Mouse (Mus musculus) layer of hippocampus, postnatal 25 days (tissue): ENCODE results near the gene Ubtd1. TPM values are rescaled to one million over a fixed set of nuclear protein-coding genes. Genes with fewer than 3 reads are reported as not detected.
A peak's percentile ranks its signal among the peaks of the same experiment; 100 is the strongest.

Experiments used
- DNase-seq, 2 experiments: peaks; one replicate each; pipeline ENCODE4 v3.0.0; 2022; ENCODE audit warnings: mixed read lengths in 2 of 2, low spot score in 1 of 2; ENCODE audit errors: extremely low spot score in 1 of 2
- total RNA-seq, 2 experiments: library from RNA; stranded (reverse); gene quantifications; 2 replicates each; pipeline ENCODE4 v1.2.3; 2021

Ubtd1 gene
- total RNA-seq, 2 experiments from 2014 or later: 13.7 to 14.0 TPM

GRCm38 (mm10) chr19:42017399-42018247 lies 36.1 kb downstream of the Ubtd1 start:
- peak; percentile 19 to 24 for DNase-seq

DNA sequence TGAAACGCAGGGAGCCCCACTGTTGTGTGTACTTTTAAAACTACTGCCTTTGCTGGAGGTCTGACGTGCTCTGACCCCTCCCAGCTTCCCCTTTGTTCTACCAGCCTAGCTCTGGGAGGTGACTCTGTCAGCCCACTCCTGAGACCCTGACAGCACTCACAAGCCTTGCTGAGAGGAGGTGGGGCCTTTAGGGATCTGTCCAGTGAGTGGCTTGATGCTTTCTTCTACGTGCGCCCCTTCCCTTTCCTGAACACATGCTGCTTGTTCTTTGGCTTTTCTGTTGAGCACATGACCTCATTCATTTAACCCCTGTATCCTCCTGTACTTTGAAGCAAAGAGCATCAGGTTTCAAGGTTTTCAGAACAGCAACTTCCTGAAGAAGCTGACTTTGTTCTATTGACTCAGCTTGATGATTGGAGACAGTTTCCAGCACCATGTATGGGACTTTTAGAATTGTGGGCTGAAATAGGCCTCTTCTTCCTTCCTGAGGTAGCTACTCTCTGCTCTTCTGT lies 37.5 kb downstream of the Ubtd1 start:
- no peak for DNase-seq

GRCm38 (mm10) chr19:42021681-42022541 lies 40.3 kb downstream of the Ubtd1 start:
- DNase-seq: no peak

- no peak for DNase-seq
Measured at GRCm38 (mm10) chr19:42022542-42022848, 40.9 kb downstream of the Ubtd1 start.

- DNase-seq: peak; percentile 76 to 89
Measured at GRCm38 (mm10) chr19:42026158-42026557, 44.6 kb downstream of the Ubtd1 start.

DNA sequence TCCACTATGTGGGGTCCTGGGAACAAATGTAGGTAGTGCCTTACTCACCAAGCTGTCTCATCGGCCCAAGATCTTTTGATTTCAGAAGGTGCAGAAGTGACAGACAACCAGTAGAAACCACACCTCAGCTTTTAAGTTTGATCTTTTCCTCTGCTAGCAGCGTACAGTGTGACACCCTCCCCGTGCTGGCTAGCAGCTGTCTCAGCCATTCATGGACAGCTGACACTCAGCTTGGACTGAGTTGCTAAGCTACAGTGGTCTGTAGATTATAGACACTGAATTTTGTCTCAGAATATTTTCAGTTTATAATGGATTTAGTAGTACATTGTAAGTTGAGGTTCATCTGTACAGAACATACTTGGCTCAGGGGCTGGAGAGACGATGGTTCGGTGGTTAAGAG lies 49.5 kb downstream of the Ubtd1 start:
- no peak for DNase-seq

- no peak for DNase-seq
Measured at GRCm38 (mm10) chr19:42033611-42034010, 52.0 kb downstream of the Ubtd1 start.

GRCm38 (mm10) chr19:42034146-42034775 lies 52.7 kb downstream of the Ubtd1 start:
- peak; percentile 8 to 28 for DNase-seq

- peak; percentile 13 to 23 for DNase-seq
Measured at GRCm38 (mm10) chr19:42034881-42035455, 53.4 kb downstream of the Ubtd1 start.

GRCm38 (mm10) chr19:42035456-42036248 lies 54.1 kb downstream of the Ubtd1 start, which contains the start of gene Ankrd2:
Gene Ankrd2 (plus strand): TSS chr19:42036000.
- peak; percentile 62 to 76 for DNase-seq

DNA sequence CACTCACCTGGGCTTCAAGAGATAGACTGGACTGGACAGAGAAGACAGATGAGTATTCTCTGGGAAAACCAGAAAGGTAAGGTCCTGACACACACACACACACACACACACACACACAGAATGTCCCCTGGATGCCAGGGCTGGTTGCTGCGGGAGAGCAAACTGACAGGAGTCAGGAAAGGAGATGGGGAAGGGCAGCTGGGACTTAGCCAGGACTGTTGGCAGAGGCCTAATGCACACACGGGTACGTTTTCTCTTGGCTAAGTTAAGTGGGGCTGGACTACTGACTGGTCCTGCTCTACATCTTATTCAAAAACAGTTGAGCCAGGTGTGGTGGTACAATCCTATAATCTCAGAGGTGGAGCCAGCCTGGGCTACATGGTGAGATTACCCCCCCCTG lies 54.8 kb downstream of the Ubtd1 start:
- no peak for DNase-seq

- DNase-seq: no peak
Measured at GRCm38 (mm10) chr19:42037167-42037702, 55.7 kb downstream of the Ubtd1 start.

- no peak for DNase-seq
Measured at GRCm38 (mm10) chr19:42038310-42038709, 56.7 kb downstream of the Ubtd1 start.

- no peak for DNase-seq
Measured at GRCm38 (mm10) chr19:42043988-42044387, 62.4 kb downstream of the Ubtd1 start.

GRCm38 (mm10) chr19:42045269-42046102 lies 63.9 kb downstream of the Ubtd1 start, which contains the start of gene Hoga1:
Gene Hoga1 (plus strand): TSS chr19:42045610.
- peak in 1 of 2 experiments; percentile 38 for DNase-seq

- no peak for DNase-seq
Measured at GRCm38 (mm10) chr19:42050251-42050650, 68.7 kb downstream of the Ubtd1 start.

DNA sequence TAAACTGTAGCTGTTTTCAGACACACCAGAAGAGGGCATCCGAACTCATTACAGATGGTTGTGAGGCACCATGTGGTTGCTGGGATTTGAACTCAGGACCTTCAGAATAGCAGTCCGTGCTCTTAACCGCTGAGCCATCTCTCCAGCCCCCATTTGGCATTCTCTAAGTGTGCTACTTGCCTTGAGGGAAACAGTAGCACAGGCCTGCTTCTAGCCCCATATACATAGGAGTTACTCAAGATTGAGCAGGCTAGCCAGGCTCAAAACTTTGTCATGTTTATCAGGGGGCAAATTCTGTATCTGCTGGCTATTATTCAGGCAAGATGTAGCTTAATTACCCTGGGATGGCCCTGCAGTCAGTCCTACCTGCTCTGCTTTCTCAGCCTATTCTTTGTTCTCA lies 69.8 kb downstream of the Ubtd1 start:
- DNase-seq: no peak

GRCm38 (mm10) chr19:42051948-42052347 lies 70.4 kb downstream of the Ubtd1 start, which contains the start of gene 4933411K16Rik:
Gene 4933411K16Rik (plus strand): TSS chr19:42052248.
- DNase-seq: no peak
